Mouse (Mus musculus) hindbrain, embryonic 11.5 days (tissue): ENCODE measurements at regions not wholly inside any gene's neighbourhood (a gene's known extent, or its start where the extent isn't known, plus 50 kb on each side); places are given as distances from the start of the nearest gene placed in this dataset.

Experiments
- ATAC-seq: fragments of 200-750 bp; cut with Nextera tagmentation; 2 replicates; pipeline ENCODE4 v1.8.0; 2017; ENCODE audit warnings: mild to moderate bottlenecking, moderate TSS enrichment, moderate library complexity; ENCODE audit not compliant: low FRiP score
- DNase-seq: peaks from one replicate; pipeline ENCODE4 v3.0.0-alpha.2; 2015; ENCODE audit warnings: low spot score
- H3K27ac ChIP-seq: fragments of 300-500 bp; sonication (generic); 2 replicates; pipeline ENCODE4 v1.5.1; 2014; ENCODE audit warnings: mild to moderate bottlenecking, low read depth, low read length
- H3K27me3 ChIP-seq: fragments of 300-500 bp; sonication (generic); 2 replicates; pipeline ENCODE4 v1.6.1; 2014; ENCODE audit warnings: mild to moderate bottlenecking, low read length, moderate library complexity, mixed read lengths; ENCODE audit not compliant: control insufficient read depth, insufficient read depth
- H3K36me3 ChIP-seq: fragments of 300-500 bp; sonication (generic); 2 replicates; pipeline ENCODE4 v1.6.1; 2014; ENCODE audit warnings: mild to moderate bottlenecking, low read length, moderate library complexity, mixed read lengths; ENCODE audit not compliant: control insufficient read depth, insufficient read depth
- H3K4me1 ChIP-seq: fragments of 300-500 bp; sonication (generic); replicated peaks from 2 replicates; pipeline ENCODE4 v1.6.1; 2014; ENCODE audit warnings: low read length, mixed read lengths; ENCODE audit not compliant: control insufficient read depth, insufficient read depth
- H3K4me2 ChIP-seq: fragments of 300-500 bp; sonication (generic); replicated peaks from 2 replicates; pipeline ENCODE4 v1.6.1; 2014; ENCODE audit warnings: mild to moderate bottlenecking, low read depth, low read length
- H3K4me3 ChIP-seq: fragments of 300-500 bp; sonication (generic); 2 replicates; pipeline ENCODE4 v1.5.1; 2014; ENCODE audit warnings: low read depth, low read length
- H3K9ac ChIP-seq: fragments of 300-500 bp; sonication (generic); 2 replicates; pipeline ENCODE4 v1.6.1; 2014; ENCODE audit warnings: low read depth, low read length
- H3K9me3 ChIP-seq: fragments of 300-500 bp; sonication (generic); 2 replicates; pipeline ENCODE4 v1.6.1; 2016; ENCODE audit warnings: low read length; ENCODE audit not compliant: control insufficient read depth
- WGBS: fragments of 180-500 bp; shearing (Covaris S2); extraction: QIAGEN DNeasy Blood & Tissue Kit; methylation state at CpG from one replicate; pipeline ENCODE4 v1.1.7; 2014; 5-methylcytosine and 5-hydroxymethylcytosine counted together

- H3K9me3 ChIP-seq: no peaks in the 10 kb centered on the region
- DNase-seq (no peak), ATAC-seq (no peak)
- H3K27me3 ChIP-seq: no peaks in the 10 kb centered on the region
- H3K9ac ChIP-seq: no peak overlapping the region
- 95% methylated on average over 7 of the region's 7 CpGs for WGBS
- no peak overlapping the region for H3K4me2 ChIP-seq
- H3K4me3 ChIP-seq: no peak overlapping the region
- H3K36me3 ChIP-seq: no peaks in the 10 kb centered on the region
- no peak overlapping the region for H3K27ac ChIP-seq
- H3K4me1 ChIP-seq: 0 out of 2 replicates have a peak, but pooled peaks cover 2% of the 10 kb centered on the region
Observed at GRCm38 (mm10) chr12:107361606-107362005, 126.8 kb upstream of the 3110018I06Rik start.

DNA sequence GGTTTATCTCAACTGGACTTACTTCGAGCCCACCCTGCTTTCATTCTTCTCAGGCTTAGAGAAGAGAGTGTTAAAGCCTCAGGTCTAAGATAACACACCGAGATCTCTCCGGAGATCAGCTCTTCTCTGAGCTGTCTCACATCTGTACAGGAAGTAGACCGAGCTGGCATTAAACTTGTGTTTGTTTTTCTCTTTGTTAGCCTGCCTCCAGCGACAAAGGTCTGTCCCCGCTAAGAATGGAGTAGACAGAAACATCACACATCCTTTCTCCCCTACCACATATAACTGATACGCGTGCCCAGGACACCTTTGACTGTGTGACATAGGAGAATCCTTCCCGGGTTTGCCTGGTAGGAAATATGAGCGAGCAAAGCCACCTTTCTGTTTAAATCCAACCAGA is 126.3 kb upstream of the 3110018I06Rik start:
- no peaks in the 10 kb centered on the region for H3K36me3 ChIP-seq
- H3K27me3 ChIP-seq: no peaks in the 10 kb centered on the region
- H3K4me1 ChIP-seq: 0 out of 2 replicates have a peak, but pooled peaks cover 2% of the 10 kb centered on the region
- no peak overlapping the region for H3K4me2 ChIP-seq
- ATAC-seq (no peak), DNase-seq (no peak)
- no peak overlapping the region for H3K4me3 ChIP-seq
- no peak overlapping the region for H3K27ac ChIP-seq
- 84% methylated on average over 10 of the region's 10 CpGs for WGBS
- no peaks in the 10 kb centered on the region for H3K9me3 ChIP-seq
- no peak overlapping the region for H3K9ac ChIP-seq

DNA sequence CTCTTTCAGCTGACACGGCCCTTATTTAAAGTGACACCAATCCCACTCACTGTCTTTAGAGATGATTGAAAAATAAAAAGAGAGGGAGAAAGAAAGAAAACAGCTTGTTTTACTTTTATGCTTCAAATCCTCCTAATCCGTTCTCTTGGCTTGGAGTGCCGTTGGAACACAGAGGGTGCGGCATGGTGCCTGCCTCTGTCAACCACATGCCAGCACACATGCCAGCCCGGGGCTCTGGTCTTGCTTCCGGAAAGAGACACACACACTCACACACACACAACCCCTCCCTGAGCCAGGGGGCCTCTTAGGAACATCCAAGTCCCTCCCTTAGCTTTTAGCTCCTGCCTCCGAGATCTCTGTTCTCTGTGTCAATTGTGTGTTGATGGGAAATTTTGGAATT is 116.2 kb upstream of the 3110018I06Rik start:
- no peak overlapping the region for H3K4me2 ChIP-seq
- H3K9ac ChIP-seq: no peak overlapping the region
- H3K36me3 ChIP-seq: no peaks in the 10 kb centered on the region
- 91% methylated on average over 7 of the region's 7 CpGs for WGBS
- no peaks in the 10 kb centered on the region for H3K9me3 ChIP-seq
- no peak overlapping the region for H3K4me3 ChIP-seq
- DNase-seq (no peak), ATAC-seq (no peak)
- H3K4me1 ChIP-seq: no peaks in the 10 kb centered on the region
- no peaks in the 10 kb centered on the region for H3K27me3 ChIP-seq
- H3K27ac ChIP-seq: no peak overlapping the region

GRCm38 (mm10) chr12:107392050-107392795 is 96.2 kb upstream of the 3110018I06Rik start:
- no peaks in the 10 kb centered on the region for H3K4me1 ChIP-seq
- H3K27me3 ChIP-seq: no peaks in the 10 kb centered on the region
- H3K9ac ChIP-seq: no peak overlapping the region
- no peak for ATAC-seq
- H3K9me3 ChIP-seq: no peaks in the 10 kb centered on the region
- H3K36me3 ChIP-seq: no peaks in the 10 kb centered on the region
- H3K27ac ChIP-seq: no peak overlapping the region
- 74% methylated on average over 14 of the region's 14 CpGs for WGBS
- no peak overlapping the region for H3K4me2 ChIP-seq
- no peak overlapping the region for H3K4me3 ChIP-seq
- no peak for DNase-seq

DNA sequence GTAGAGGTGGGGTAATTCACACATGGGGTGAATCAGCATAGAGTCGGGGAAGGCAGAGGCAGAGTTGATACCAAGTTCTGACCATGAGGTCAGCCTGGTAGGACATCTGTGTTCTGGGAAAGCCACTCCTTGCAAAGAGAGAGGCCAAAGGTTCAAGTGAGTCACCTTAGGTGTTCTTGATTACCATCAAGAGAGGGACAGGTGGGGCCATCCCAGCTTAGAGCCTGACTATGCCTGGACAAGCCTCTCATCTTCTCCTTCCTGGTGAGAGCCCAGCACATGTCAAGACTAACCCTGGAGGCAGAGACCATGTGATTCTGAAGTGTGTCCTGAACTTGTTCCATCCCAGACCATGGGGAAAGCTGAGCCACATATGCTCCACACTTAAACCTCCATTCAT is 94.0 kb upstream of the 3110018I06Rik start:
- Histone ChIP-seq H3K27ac (no peak overlapping the region), H3K27me3 (no peaks in the 10 kb centered on the region), H3K4me3 (no peak overlapping the region), H3K9ac (no peak overlapping the region), H3K4me1 (no peaks in the 10 kb centered on the region), H3K4me2 (no peak overlapping the region), H3K36me3 (no peaks in the 10 kb centered on the region), H3K9me3 (no peaks in the 10 kb centered on the region)
- 83% methylated on average over 1 of the region's 1 CpGs for WGBS
- no peak for ATAC-seq
- DNase-seq: no peak

DNA sequence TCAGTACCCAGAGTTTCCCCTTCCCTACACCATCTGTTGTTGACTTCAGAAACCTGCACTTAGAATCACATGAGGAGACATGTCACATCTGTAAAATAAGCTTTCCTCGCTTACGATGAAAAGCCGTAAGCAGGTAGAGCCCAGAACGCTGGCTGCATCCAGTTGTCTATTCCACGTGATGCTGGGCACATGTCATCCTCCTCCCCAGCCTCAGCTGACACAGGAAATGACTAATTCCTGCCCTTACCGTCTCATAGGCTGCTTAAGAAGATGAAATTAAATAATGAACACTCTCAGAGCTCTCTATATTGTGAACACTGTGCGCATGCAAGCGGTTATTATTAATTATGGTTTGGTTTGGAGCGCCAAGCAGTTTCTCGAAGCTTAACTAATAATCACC is 83.6 kb upstream of the 3110018I06Rik start:
- 91% methylated on average over 10 of the region's 10 CpGs for WGBS
- Histone ChIP-seq H3K4me3 (no peak overlapping the region), H3K9me3 (no peaks in the 10 kb centered on the region), H3K9ac (no peak overlapping the region), H3K36me3 (no peaks in the 10 kb centered on the region), H3K4me1 (no peaks in the 10 kb centered on the region), H3K27me3 (no peaks in the 10 kb centered on the region), H3K27ac (no peak overlapping the region), H3K4me2 (no peak overlapping the region)
- no peak for DNase-seq
- no peak for ATAC-seq

DNA sequence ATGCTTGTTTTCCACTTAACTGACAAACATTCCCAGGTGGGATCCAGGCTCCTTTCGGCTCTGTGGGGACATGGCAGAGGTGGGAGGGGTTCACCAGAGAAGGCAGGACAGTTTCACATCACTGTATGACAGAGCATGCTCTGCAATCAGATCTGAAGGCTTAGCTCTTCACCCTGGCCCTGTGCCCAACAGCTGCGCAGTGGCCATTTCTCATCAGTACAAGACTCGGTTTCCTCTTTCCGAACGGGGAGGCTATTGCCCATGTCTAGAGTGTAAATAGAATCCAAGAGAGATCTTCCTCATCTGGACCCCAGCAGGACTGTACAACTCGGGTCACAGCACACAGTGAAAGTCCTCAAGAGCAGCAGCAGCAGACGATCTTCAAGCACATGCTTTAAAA is 64.5 kb upstream of the 3110018I06Rik start:
- Histone ChIP-seq H3K36me3 (no peaks in the 10 kb centered on the region), H3K9ac (no peak overlapping the region), H3K4me3 (no peak overlapping the region), H3K4me1 (no peaks in the 10 kb centered on the region), H3K27ac (no peak overlapping the region), H3K9me3 (no peaks in the 10 kb centered on the region), H3K27me3 (no peaks in the 10 kb centered on the region), H3K4me2 (no peak overlapping the region)
- 90% methylated on average over 7 of the region's 7 CpGs for WGBS
- DNase-seq (no peak), ATAC-seq (no peak)

DNA sequence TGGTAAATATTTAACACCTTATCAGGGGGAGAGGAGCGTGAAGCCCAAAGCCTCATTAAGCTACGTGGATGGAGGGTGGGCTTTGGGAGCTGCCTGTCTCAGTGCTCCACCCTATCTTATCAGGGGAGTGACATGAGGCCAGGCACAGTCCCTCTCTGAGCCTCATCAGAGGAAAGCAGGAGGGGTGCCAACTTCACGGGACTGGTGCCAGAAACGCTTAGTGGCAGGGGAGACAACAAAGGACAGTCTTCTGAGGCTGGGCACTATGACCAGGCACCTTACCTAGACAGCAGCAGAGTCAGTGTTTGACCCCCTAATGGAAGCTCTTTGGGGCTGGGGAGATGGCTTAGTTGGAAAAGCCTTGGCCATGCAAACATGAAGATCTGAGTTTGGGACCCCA is 49.9 kb upstream of the 3110018I06Rik start:
- Histone ChIP-seq H3K9ac (no peak overlapping the region), H3K27ac (no peak overlapping the region), H3K27me3 (no peaks in the 10 kb centered on the region), H3K4me1 (no peaks in the 10 kb centered on the region), H3K9me3 (no peaks in the 10 kb centered on the region), H3K4me3 (no peak overlapping the region), H3K36me3 (no peaks in the 10 kb centered on the region), H3K4me2 (no peak overlapping the region)
- ATAC-seq (no peak), DNase-seq (no peak)
- 78% methylated on average over 4 of the region's 4 CpGs for WGBS
